Comparison of ENCODE assay signal across 8 mouse cellular contexts in genomic region chr2:150750129-150750979, GRCm38 (mm10). TPM values are rescaled to one million over a fixed set of nuclear protein-coding genes. Genes with fewer than 3 reads are reported as not detected.
DNase-seq lines count a peak whose midpoint lies in the region; ATAC-seq and TF ChIP-seq lines count a peak whose summit lies in the region.

No protein-coding gene starts in this region.

- peak overlapping the region; percentile 59 to 75 (median 61) for H3K4me3 ChIP-seq in CH12.LX (replicated peaks in 1 of 3; ENCODE audit: low read depth in 2 of 3, low read length in 2 of 3, poor library complexity in 1 of 3)
- H3K4me3 ChIP-seq in forebrain, embryonic 12.5 days (replicated peaks): 0 out of 2 replicates have a peak overlapping the region, but pooled peaks have one; percentile 64

- no peak for ATAC-seq in forebrain, embryonic 12.5 days (ENCODE audit: low FRiP score)
- ATAC-seq in megakaryocyte, adult 5-6 weeks (ENCODE audit: poor library complexity, severe bottlenecking): peak; percentile 52

- H3K4me1 ChIP-seq in CH12.LX (ENCODE audit: control insufficient read depth in 1 of 2, insufficient read depth in 2 of 2): peaks cover 11 to 48% of the 10 kb centered on the region in 2 experiments; a peak in 3 of 4 replicates
- peaks cover 10% of the 10 kb centered on the region for H3K4me1 ChIP-seq in forebrain, embryonic 12.5 days

- H3K4me2 ChIP-seq in CH12.LX (ENCODE audit: insufficient read depth, low read depth, poor library complexity, severe bottlenecking): peak overlapping the region; percentile 91
- H3K4me2 ChIP-seq in forebrain, embryonic 12.5 days: peak overlapping the region; percentile 96; the same call in 1 of the 2 replicates

- H3K27me3 ChIP-seq in CH12.LX (replicated peaks): peaks cover 11% of the 10 kb centered on the region
- peaks cover 2% of the 10 kb centered on the region; the same call in 1 of the 2 replicates for H3K27me3 ChIP-seq in forebrain, embryonic 12.5 days

- TF ChIP-seq RAD21 in CH12.LX (IDR thresholded peaks at IDR 0.05; ENCODE audit: low read depth, low read length): peak; percentile 3

- DNase-seq in 3T3-L1 (ENCODE audit: low read depth, low spot score) (peak; percentile 73), CH12.LX (ENCODE audit: extremely low read depth) (peak; percentile 66)
- peak; percentile 67 for DNase-seq in kidney, adult 9 months
- peak; percentile 19 to 34 for DNase-seq in thymus, adult 18-20 months
- DNase-seq in cerebellum, adult 9-10 months: no peak
- DNase-seq in right cerebral cortex, postnatal 14 days: no peak

- no peaks in the 10 kb centered on the region for H3K9me3 ChIP-seq in CH12.LX (replicated peaks; ENCODE audit: low read length)
- H3K9me3 ChIP-seq in forebrain, embryonic 12.5 days: no peaks in the 10 kb centered on the region

- 81% methylated on average over 13 of the region's 13 CpGs for WGBS in forebrain, embryonic 12.5 days

- TF ChIP-seq EP300 in CH12.LX (IDR thresholded peaks at IDR 0.05; ENCODE audit: low read length): no peak

- H3K79me2 ChIP-seq in CH12.LX (replicated peaks; ENCODE audit: control insufficient read depth, extremely low read depth, insufficient read depth, poor library complexity, severe bottlenecking): peaks cover 18% of the 10 kb centered on the region

- in situ Hi-C loops in CH12.LX (cut with MboI; ENCODE audit: low pct_ligation_motif_present, low pct_unique_long_range_greater_than_20kb, low sequenced_read_pairs): loop anchor here (5.0 kb wide), 1 partner anchor 42 kb away; no protein-coding TSS in a partner anchor

- TF ChIP-seq CTCF in CH12.LX (conservative IDR thresholded peaks at IDR 0.05 in 1 of 2, IDR thresholded peaks at IDR 0.05 in 1 of 2; ENCODE audit: low read depth in 2 of 2, low read length in 2 of 2): peak; percentile 36 to 49; a peak in 3 of 4 replicates

- peak overlapping the region; percentile 74 for H3K9ac ChIP-seq in CH12.LX (ENCODE audit: insufficient read depth, low read depth)
- no peak overlapping the region for H3K9ac ChIP-seq in forebrain, embryonic 12.5 days

- TF ChIP-seq POLR2A in CH12.LX (IDR thresholded peaks at IDR 0.05; ENCODE audit: low read depth, low read length): peak; percentile 60

- no peak overlapping the region for H3K27ac ChIP-seq in CH12.LX (ENCODE audit: insufficient read depth, low read depth)
- no peak overlapping the region for H3K27ac ChIP-seq in forebrain, embryonic 12.5 days

- H3K36me3 ChIP-seq in CH12.LX (replicated peaks in 1 of 2; ENCODE audit: control insufficient read depth in 1 of 2, insufficient read depth in 1 of 2, low read length in 1 of 2): peaks cover 10 to 35% of the 10 kb centered on the region in 2 experiments
- H3K36me3 ChIP-seq in forebrain, embryonic 12.5 days (replicated peaks): peaks cover 15% of the 10 kb centered on the region

- dilution Hi-C loops in CH12.LX (cut with MboI; ENCODE audit: extremely low pct_ligation_motif_present, extremely low pct_unique_long_range_greater_than_20kb, low sequenced_read_pairs): no loop called here

TF ChIP-seq in CH12.LX, 34 proteins besides CTCF, POLR2A, EP300 and RAD21:
- TF ChIP-seq KAT2A (IDR thresholded peaks at IDR 0.05; ENCODE audit: insufficient replicate concordance, low read length) (no peak), MAX (IDR thresholded peaks at IDR 0.05; ENCODE audit: low read length) (peak; percentile 31; the same call in 1 of the 2 replicates), MEF2A (IDR thresholded peaks at IDR 0.05; ENCODE audit: borderline replicate concordance, low read depth, low read length) (no peak), RCOR1 (conservative IDR thresholded peaks at IDR 0.05; ENCODE audit: low read depth, low read length) (no peak), ZKSCAN1 (IDR thresholded peaks at IDR 0.05; ENCODE audit: borderline replicate concordance, low read depth, low read length) (no peak), CHD1 (IDR thresholded peaks at IDR 0.05; ENCODE audit: low read depth, low read length) (no peak), SMC3 (IDR thresholded peaks at IDR 0.05; ENCODE audit: low read depth, low read length) (no peak), ZC3H11A (IDR thresholded peaks at IDR 0.05; ENCODE audit: low read depth, low read length) (no peak), ELF1 (IDR thresholded peaks at IDR 0.05; ENCODE audit: low read depth, low read length) (peak; percentile 89), MYC (IDR thresholded peaks at IDR 0.05; ENCODE audit: low read depth, low read length) (peak; percentile 64), ETS1 (conservative IDR thresholded peaks at IDR 0.05; ENCODE audit: low read depth, low read length) (no peak), USF2 (conservative IDR thresholded peaks at IDR 0.05; ENCODE audit: low read depth, low read length) (no peak), IRF4 (IDR thresholded peaks at IDR 0.05; ENCODE audit: low read depth, low read length) (no peak; the same call in 1 of the 2 replicates), TCF12 (IDR thresholded peaks at IDR 0.05; ENCODE audit: low read depth, low read length) (0 out of 2 replicates have a peak, but pooled peaks have one; percentile 8), SIN3A (IDR thresholded peaks at IDR 0.05; ENCODE audit: low read length) (0 out of 2 replicates have a peak, but pooled peaks have one; percentile 59), NRF1 (IDR thresholded peaks at IDR 0.05; ENCODE audit: low read depth, low read length) (no peak), MAFK (IDR thresholded peaks at IDR 0.05; ENCODE audit: insufficient replicate concordance, low read length) (no peak), JUN (IDR thresholded peaks at IDR 0.05; ENCODE audit: insufficient read depth, low read depth, low read length) (no peak), GABPA (IDR thresholded peaks at IDR 0.05; ENCODE audit: insufficient replicate concordance, low read depth, low read length) (no peak), BHLHE40 (IDR thresholded peaks at IDR 0.05; ENCODE audit: low read depth, low read length) (no peak), JUND (conservative IDR thresholded peaks at IDR 0.05; ENCODE audit: low read depth, low read length) (no peak), MXI1 (IDR thresholded peaks at IDR 0.05; ENCODE audit: low read depth, low read length) (peak; percentile 72; the same call in 1 of the 2 replicates), NELFE (IDR thresholded peaks at IDR 0.05; ENCODE audit: low read depth, low read length) (no peak), TBP (conservative IDR thresholded peaks at IDR 0.05; ENCODE audit: low read depth, low read length) (peak; percentile 40; the same call in 1 of the 2 replicates), USF1 (IDR thresholded peaks at IDR 0.05; ENCODE audit: low read depth, low read length) (no peak), ZMIZ1 (IDR thresholded peaks at IDR 0.05; ENCODE audit: low read depth, low read length) (no peak), UBTF (IDR thresholded peaks at IDR 0.05; ENCODE audit: low read depth, low read length) (no peak), HCFC1 (IDR thresholded peaks at IDR 0.05; ENCODE audit: low read depth, low read length) (peak; percentile 51)

RNA-seq across cellular contexts. Expression of gene Entpd6, which starts 1.5 kb away (rescaled TPM):
- total RNA-seq in CH12.LX (2012; rRNA removed) (35.5 and 36.4 TPM in 2 replicates), CH12.LX (2014; rRNA removed) (30.6 and 33.5 TPM in 2 replicates)
- 44.5 and 45.5 TPM in 2 replicates for polyA plus RNA-seq in CH12.LX (2012; ENCODE audit: insufficient read length, low read depth)
- 29.5 and 29.6 TPM in 2 replicates for polyA plus RNA-seq in forebrain, embryonic 12.5 days (2016; fragmentation: Nextera tagmentation; extraction: Ambion mirVana)
- 4.9 and 5.6 TPM in 2 replicates for total RNA-seq in megakaryocyte, adult 5-6 weeks (2015)
- total RNA-seq in megakaryocyte, adult 5-6 weeks (2017): 8.3 and 10.6 TPM in 2 replicates

RNA-seq across cellular contexts. Expression of gene Pygb, which starts 36.2 kb away (rescaled TPM):
- 47.0 and 47.7 TPM in 2 replicates for total RNA-seq in CH12.LX (2012; rRNA removed)
- 36.4 and 39.7 TPM in 2 replicates for total RNA-seq in CH12.LX (2014; rRNA removed)
- polyA plus RNA-seq in CH12.LX (2012; ENCODE audit: insufficient read length, low read depth): 42.6 and 43.2 TPM in 2 replicates
- 81.6 and 86.3 TPM in 2 replicates for polyA plus RNA-seq in forebrain, embryonic 12.5 days (2016; fragmentation: Nextera tagmentation; extraction: Ambion mirVana)
- 8.3 and 8.5 TPM in 2 replicates for total RNA-seq in megakaryocyte, adult 5-6 weeks (2015)
- 26.0 and 35.4 TPM in 2 replicates for total RNA-seq in megakaryocyte, adult 5-6 weeks (2017)

Comparison
In these comparisons a context has a peak if more than half of its experiments do, and no peak if none do; other contexts are left out.
1. DNase-seq: peak in 3T3-L1 (single experiment), CH12.LX (single experiment), kidney, adult 9 months (single experiment) and thymus, adult 18-20 months (2 of 2); none in cerebellum, adult 9-10 months (single experiment) and right cerebral cortex, postnatal 14 days (single experiment).